Mouse (Mus musculus) spleen, embryonic (tissue): ENCODE measurements around the gene Prkcb.

Experiments used
- CTCF ChIA-PET: fragments of 350-600 bp; sonication (Branson Sonifier 250); formaldehyde crosslinking; loops from one replicate; lab custom pipeline; 2022; lab: Charles Lee

Gene Prkcb

GRCm38 (mm10) chr7:122494088-122494487 lies 205.5 kb downstream of the Prkcb start:
- CTCF ChIA-PET: interaction anchor here (0.6 to 0.7 kb wide), 5 partner anchors 31 to 1017 kb away, joined by 3 to 10 read pairs (median 4); no protein-coding TSS in a partner anchor

DNA sequence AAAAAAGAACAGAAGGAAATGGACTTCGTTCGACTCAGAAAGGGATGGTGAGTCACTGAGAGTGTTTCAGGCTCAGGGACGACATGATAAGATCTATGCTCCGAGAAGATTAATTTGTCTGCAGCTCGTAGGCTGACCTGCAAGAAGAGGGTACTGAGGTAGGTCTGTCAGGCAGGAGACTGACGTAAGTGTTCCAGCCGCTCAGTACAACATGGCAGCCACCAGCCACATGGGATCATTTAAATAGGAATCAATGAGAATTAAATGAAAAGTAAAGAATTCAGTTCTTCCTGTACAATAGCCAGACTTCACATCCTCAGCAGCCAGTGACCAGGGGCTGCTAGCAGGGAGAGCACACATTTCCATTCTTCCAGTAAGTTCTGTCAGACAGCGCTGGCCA lies 209.0 kb downstream of the Prkcb start:
- CTCF ChIA-PET: no interaction called here

DNA sequence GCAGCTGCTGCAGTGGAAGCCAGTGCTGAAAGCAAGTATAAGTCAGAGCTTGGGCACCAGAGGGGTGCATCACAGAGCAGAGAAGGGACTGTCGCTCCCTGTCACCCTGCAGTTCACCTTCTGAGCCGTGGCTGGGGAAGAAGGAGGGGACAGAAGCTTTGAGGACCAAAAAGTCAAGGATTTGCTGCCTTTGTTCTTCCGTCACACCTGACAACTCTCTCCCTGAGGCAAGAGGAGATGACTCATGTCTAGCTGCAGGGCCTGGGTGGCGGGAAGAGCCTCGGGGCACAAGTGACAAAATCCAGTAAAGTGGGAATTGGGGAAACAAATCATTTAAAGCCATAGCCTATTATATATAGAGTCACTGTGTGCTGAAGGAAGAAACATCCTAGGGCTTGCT lies 209.9 kb downstream of the Prkcb start:
- CTCF ChIA-PET: no interaction called here

GRCm38 (mm10) chr7:122499743-122500597 lies 211.4 kb downstream of the Prkcb start:
- CTCF ChIA-PET: no interaction called here

DNA sequence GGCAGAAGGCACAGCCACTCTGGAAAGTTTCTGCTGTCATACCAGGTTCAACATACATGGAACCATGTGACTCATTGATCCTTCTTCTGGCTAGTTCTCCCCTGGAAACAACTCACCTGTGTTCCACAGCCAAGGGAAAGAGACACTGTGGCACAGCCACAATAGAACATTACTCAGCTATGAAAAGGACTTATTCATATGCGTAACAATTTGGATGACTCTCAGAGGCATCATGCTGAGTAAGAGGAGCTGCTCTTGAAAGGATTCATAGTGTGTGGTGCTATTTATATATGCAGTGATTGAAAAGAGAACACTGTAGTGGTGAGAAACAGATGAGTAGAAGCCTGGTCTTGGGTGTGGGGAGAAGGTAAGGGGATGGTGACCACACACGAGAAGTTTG lies 217.9 kb downstream of the Prkcb start:
- CTCF ChIA-PET: no interaction called here

GRCm38 (mm10) chr7:122509903-122510302 lies 221.4 kb downstream of the Prkcb start:
- CTCF ChIA-PET: no interaction called here

DNA sequence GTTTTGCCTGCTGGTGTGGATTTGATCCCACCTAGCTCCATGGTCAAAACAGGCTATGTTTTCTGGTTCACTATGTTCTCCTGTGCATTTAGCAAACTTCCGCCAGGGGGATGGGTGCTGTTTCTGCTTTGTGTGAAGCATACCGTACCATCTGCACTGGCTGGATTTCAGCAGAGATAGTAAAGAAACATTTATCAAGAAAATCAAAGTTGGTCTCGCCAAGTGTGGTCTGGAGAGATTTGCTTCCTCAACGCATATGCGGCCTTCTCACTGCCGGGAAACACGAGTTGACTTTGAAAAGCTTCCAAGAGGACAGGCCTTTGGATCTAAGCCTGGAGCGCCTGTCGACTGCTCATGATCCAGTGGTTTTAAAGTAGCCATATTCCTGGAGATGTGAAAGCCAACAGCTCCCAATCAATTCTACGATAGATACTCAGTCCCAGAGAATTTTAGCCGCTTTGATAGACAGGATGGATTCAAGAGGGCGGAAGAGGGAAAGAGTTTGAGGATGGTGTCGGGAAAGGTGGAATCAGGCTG lies 223.9 kb downstream of the Prkcb start:
- CTCF ChIA-PET: no interaction called here

DNA sequence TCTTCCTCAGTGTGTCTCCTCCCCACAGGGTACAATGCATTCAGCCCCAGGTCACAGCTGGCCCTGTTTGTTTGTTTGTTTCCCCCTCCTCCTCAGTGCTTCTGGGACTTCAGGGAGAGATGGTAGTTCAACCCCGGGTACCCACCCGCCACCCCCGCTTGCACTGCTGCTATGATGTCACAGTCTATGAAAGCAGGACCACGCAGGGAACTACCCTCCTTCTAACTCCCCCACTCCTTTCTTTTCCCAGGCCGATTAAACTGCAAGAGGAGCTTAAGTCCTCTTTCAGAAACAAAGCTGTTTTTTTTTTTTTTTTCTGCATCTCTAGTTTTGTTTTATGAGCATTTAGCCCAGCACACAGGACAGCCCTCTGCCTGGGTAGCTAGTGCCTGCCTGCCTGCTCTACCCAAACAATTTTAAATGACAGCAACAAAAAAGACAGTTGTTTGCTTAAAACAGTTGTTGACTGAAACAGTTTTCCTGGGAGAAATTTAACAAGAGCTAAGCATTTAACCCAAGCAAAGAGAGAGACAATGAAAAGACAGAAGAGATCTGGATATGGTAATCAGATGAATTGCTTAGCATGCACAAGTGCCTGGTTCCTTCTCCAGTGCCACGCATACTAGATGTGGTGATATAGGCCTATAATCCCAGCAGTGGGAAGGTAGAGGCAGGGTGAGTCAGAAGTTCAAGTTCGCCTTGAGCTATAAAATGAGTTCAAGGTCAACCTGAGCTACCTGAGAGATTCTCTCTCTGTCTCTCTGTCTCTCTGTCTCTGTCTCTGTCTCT lies 232.5 kb downstream of the Prkcb start:
- CTCF ChIA-PET: no interaction called here

DNA sequence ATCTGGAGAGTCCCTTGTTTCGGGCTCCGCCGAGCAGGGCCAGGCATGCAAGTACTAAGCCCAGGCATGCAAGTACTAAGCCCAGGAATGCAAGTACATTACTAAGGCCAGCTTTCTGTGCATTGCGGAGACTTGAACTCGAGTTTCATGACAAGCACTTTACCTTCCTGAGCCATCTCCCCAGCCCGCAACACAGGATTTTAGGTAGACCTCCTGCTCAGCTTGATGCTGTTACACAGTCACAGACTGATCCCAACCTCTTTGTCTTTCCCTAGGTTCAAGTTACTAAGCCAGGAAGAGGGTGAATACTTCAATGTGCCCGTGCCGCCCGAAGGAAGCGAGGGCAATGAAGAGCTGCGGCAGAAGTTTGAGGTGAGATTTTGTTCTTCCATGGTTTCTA lies 239.7 kb downstream of the Prkcb start:
- CTCF ChIA-PET: no interaction called here

DNA sequence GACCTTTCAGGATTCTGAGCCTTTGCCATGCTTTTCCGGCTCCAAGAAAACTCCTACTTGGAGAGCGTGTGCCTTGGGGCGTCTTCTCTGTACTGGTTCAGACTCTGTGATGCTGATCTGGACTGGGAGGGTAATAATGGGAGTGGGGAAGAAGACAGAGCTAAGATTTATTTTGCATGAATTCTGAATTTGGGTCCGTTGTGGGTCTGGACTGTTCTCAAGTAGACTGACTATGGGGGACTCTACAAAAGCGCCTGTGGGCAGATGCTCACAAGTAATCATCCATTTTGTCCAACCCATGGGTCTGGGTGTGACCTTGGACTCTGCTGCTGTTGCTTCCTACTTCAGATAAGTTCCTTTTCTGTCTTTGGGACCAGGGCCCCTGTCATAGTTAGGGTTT lies 240.1 kb downstream of the Prkcb start:
- CTCF ChIA-PET: no interaction called here

DNA sequence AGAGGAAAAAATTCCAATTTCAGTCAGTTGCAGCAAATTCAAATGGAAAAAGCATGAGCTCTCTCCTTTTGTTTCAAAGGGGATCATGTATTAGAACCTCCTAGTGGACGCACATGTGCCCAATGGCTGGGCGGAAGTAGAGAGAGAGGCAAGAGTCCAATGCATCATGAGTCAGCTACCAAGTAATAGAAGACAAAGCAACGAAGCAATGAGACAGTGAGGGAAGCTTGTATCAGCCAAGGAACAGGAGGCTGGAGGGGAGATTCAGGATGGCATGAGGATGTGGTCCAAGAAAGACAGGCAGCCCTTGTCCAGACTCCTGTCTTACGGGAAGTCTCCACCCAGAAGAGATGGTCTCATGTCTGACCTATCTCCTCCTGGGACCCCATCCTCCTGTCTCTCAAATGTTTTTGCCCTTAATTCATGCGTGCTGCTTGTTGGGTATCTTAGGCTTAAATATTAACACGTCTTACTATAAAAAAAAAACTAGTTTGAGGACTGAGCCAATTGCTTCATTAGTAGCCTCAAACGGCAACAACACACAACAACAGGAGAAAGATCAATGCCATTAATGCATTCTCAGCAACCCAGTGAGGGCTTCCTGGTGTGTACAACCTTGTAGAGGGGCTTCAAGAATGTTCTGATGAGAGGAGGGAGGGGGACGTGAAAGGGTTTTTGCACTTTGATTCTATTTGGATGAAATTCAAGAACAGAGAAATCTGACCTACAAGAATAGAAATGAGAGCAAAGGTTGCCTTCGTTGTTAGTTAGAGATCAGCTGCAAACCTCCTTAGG lies 245.2 kb downstream of the Prkcb start:
- CTCF ChIA-PET: no interaction called here

GRCm38 (mm10) chr7:122544616-122545015 lies 256.1 kb downstream of the Prkcb start:
- CTCF ChIA-PET: no interaction called here

GRCm38 (mm10) chr7:122556575-122557140 lies 268.1 kb downstream of the Prkcb start:
- CTCF ChIA-PET: no interaction called here

DNA sequence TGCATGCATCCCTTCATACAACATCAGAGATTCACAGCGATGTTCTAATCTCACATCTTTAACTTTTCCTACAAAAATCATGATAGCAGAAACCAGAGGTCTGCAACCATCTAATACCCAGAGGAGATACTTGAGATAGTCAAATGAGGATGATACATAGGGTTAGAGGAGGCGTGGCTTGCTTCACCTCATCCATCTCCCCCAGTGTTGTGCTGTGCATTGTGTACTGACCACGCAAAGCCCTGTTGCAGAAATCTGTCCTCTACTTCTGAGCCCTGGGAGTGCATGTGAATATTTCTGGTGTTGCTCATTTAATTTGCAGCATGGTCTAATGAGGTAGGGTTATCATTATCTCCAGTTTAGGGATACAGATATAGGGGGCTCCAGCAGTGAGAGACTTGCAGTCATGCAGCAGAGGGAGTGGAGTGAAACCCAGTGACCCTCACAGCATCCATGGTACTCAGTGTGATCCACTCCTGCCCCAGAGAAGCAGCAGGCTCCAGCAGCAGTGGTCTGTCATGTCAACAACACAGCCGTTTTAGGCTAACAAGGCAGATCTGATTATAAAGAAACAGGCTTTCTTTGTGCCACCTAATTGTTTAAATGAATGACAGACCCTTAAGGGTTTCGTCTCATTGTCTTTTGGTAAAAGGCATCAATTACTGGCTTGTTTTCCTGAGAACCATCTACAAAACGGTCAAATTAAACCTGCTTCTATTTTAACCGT lies 269.7 kb downstream of the Prkcb start:
- CTCF ChIA-PET: no interaction called here

GRCm38 (mm10) chr7:122558912-122559311 lies 270.4 kb downstream of the Prkcb start:
- CTCF ChIA-PET: interaction anchor here (0.6 to 0.7 kb wide), 2 partner anchors 11 to 55 kb away, joined by 5 to 18 read pairs; no protein-coding TSS in a partner anchor

DNA sequence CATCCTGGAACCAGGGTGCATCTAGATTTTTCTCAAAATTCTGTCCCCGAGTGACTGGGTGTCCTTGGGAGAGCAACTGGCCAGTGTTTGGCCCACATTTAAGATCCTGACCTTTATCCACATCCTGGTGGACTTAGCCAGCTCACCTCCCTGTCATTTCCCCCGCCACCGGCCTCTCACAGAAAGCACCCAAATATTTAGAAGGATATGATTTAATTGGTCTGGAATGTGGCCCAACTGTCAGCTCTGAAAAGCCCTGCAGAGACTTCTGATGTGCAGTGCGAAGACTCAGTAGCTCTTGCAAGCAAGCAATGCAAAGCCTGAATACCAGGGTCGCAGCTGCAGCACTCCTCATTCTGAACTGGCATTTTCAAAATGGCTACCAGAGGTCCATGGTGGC lies 274.0 kb downstream of the Prkcb start:
- CTCF ChIA-PET: interaction anchor here (0.6 kb wide), 1 partner anchor 109 kb away, joined by 3 read pairs; no protein-coding TSS in a partner anchor

DNA sequence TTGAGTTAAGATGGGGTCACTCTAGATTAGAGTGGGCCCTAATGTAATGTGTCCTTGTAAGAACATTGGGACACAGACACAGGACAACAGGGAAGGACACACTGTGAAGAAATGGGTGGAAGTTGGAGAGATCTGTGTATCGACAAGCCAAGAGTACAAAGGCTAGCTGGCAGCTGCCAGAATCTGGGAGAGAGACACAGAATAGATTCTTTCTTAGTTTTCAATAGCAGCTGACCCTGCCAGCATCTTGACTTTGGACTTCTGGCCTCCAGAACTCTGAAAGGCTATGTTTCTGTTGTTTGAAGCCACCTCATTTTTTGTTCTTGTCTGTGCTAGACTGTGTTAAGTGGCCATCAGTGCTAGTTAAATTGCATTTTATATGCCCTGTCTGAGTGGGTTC lies 276.8 kb downstream of the Prkcb start:
- CTCF ChIA-PET: no interaction called here

DNA sequence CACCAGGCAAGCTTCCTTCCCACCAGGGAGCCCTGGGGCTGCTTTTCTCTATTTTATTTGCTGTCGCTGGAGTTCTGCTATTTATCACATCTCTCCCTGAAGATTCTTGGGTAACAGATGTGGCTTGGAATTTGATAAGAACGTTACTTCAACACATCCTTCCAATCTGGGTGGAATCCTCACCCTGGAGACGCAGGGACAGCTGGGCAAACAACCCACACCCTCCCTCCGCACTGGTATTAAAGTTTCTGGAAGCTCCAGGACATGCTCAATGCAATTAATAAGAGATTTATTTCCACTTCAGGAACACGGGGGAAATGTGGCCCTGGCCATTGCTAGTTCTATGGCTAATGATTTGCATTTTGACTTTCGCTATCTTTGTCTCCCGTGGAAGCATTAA lies 277.5 kb downstream of the Prkcb start:
- CTCF ChIA-PET: no interaction called here

DNA sequence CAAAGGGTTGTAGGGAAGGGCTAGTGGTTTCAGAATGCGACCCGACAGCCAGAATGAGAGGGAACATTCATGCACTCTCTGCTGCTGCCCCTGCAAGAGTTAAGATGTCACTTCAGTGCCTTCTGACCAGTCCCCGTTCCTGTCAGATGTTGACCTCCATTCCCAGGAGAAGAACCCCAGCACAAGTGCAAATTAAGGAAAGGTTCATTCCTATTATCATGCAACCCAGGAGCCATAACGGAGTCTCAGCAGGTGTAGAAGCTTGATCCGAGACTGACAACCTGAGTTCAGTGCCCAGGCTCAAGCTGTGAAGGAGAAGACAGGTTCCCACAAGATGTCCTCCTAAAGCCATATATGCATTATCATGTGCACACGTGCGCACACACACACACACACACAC lies 280.2 kb downstream of the Prkcb start:
- CTCF ChIA-PET: no interaction called here

DNA sequence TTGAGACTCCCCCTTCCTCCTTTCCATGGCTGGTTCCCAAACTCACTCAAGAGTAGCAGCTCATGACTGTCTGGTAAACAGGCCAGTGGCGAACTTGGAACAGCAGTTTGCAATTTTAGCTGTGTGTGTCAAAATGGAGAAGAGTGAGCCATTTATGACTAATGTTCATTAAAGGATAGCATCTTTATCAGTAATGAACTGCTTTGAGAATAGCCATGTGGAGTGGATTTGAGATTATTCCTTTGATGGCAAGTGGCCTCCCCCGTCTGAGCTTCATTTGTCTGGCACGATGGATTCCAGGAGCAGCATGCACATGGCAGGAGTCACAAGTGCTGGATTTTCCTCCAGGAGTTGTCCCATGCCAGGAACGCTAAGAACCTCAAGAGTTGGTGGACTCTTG lies 281.9 kb downstream of the Prkcb start:
- CTCF ChIA-PET: interaction anchor here (0.7 kb wide), 1 partner anchor 291 kb away, joined by 3 read pairs; no protein-coding TSS in a partner anchor
